Comparison of ENCODE assay signal across 20 mouse cellular contexts in the genomic region with DNA sequence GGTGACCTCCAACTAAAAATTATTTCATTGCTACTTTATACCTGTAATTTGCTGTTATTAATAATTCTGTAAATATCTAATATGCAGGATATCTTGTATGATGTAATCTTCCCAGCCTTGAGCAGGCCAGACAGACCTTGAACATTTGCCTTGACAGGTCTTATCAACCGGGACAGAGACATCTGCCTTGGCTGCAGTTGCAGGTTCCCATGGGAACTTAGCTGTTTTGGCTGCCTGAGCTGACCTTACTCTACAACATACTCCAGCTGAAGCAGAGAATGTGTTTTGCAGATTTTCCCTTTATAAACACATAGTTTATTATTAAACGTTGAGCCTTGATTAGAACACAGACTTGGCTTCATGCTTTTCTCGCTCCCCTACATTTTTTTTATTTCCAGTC.
DNase-seq lines count a peak whose midpoint lies in the region; ATAC-seq and TF ChIP-seq lines count a peak whose summit lies in the region.
"Had no signal": no experiment of that assay in that cellular context is flagged by ENCODE, and none has a peak within 500 bp of the region (broad histone marks: within the 10 kb centered on the region; RNA-seq: fewer than 3 reads in every experiment).

No protein-coding gene starts in this region.

- WGBS in limb, embryonic 14.5 days: 76% methylated on average over 3 of the region's 3 CpGs
- 92% methylated on average over 3 of the region's 3 CpGs for WGBS in limb, embryonic 10.5 days
- WGBS in hindbrain, embryonic 12.5 days: 86% methylated on average over 3 of the region's 3 CpGs

- no peak for TF ChIP-seq POLR2A in limb, embryonic 14.5 days (IDR thresholded peaks at IDR 0.05; ENCODE audit: borderline replicate concordance, extremely low read depth, insufficient read depth, insufficient read length)

- H3K9me3 ChIP-seq in limb, embryonic 14.5 days (ENCODE audit: control insufficient read depth, low read length): no peaks in the 10 kb centered on the region
- H3K9me3 ChIP-seq in limb, embryonic 10.5 days (replicated peaks): no peaks in the 10 kb centered on the region
- H3K9me3 ChIP-seq in hindbrain, embryonic 12.5 days (replicated peaks): no peaks in the 10 kb centered on the region

- no peaks in the 10 kb centered on the region for H3K27me3 ChIP-seq in limb, embryonic 14.5 days (ENCODE audit: control insufficient read depth, insufficient read depth, low read length)
- H3K27me3 ChIP-seq in limb, embryonic 10.5 days (ENCODE audit: low read depth, poor library complexity, severe bottlenecking): peaks cover 5% of the 10 kb centered on the region; the same call in 1 of the 2 replicates
- H3K27me3 ChIP-seq in hindbrain, embryonic 12.5 days: no peaks in the 10 kb centered on the region
- H3K27me3 ChIP-seq: Patski had no signal

- H3K4me1 ChIP-seq in limb, embryonic 14.5 days (ENCODE audit: control insufficient read depth, insufficient read depth, low read length): no peaks in the 10 kb centered on the region
- peaks cover 1% of the 10 kb centered on the region; the same call in 1 of the 2 replicates for H3K4me1 ChIP-seq in limb, embryonic 10.5 days
- H3K4me1 ChIP-seq in hindbrain, embryonic 12.5 days: no peaks in the 10 kb centered on the region

- intact Hi-C loops in heart, postnatal 25 days (cut with DNase I): no loop called here

- no peak overlapping the region for H3K27ac ChIP-seq in limb, embryonic 14.5 days (replicated peaks; ENCODE audit: low read depth, low read length)
- no peak overlapping the region for H3K27ac ChIP-seq in limb, embryonic 10.5 days
- H3K27ac ChIP-seq in hindbrain, embryonic 12.5 days: no peak overlapping the region
- H3K27ac ChIP-seq: hindbrain, postnatal 0 days; kidney, postnatal 0 days; layer of hippocampus, adult 2 months; left cerebral cortex, adult 2 months; liver, embryonic 14.5 days had no signal

- no peaks in the 10 kb centered on the region for H3K36me3 ChIP-seq in limb, embryonic 14.5 days (ENCODE audit: control insufficient read depth, insufficient read depth, low read length)
- no peaks in the 10 kb centered on the region for H3K36me3 ChIP-seq in limb, embryonic 10.5 days
- H3K36me3 ChIP-seq in hindbrain, embryonic 12.5 days: no peaks in the 10 kb centered on the region

- no peak overlapping the region for H3K4me3 ChIP-seq in limb, embryonic 14.5 days (replicated peaks; ENCODE audit: low read length)
- H3K4me3 ChIP-seq in limb, embryonic 10.5 days: no peak overlapping the region
- H3K4me3 ChIP-seq in hindbrain, embryonic 12.5 days: no peak overlapping the region
- H3K4me3 ChIP-seq: layer of hippocampus, adult 2 months; left cerebral cortex, adult 2 months had no signal

- no peak for ATAC-seq in limb, embryonic 14.5 days (ENCODE audit: low FRiP score, low read depth)
- ATAC-seq in hindbrain, embryonic 12.5 days (ENCODE audit: low FRiP score): no peak
- ATAC-seq: activated CD4-positive, CD25-positive, alpha-beta regulatory T cell, adult 4 months; forebrain, embryonic 16.5 days; hindbrain, postnatal 0 days; Patski had no signal

- H3K9ac ChIP-seq in limb, embryonic 14.5 days (ENCODE audit: low read depth, low read length, severe bottlenecking): no peak overlapping the region
- no peak overlapping the region for H3K9ac ChIP-seq in hindbrain, embryonic 12.5 days
- H3K9ac ChIP-seq: liver, embryonic 14.5 days had no signal

- DNase-seq in limb, embryonic 14.5 days (ENCODE audit: low spot score): peak; percentile 7
- no peak for DNase-seq in limb, embryonic 10.5 days (ENCODE audit: low spot score)
- peak; percentile 8 to 19 for DNase-seq in adrenal gland, adult 18-20 months (ENCODE audit: low spot score in 2 of 2)
- peak; percentile 61 for DNase-seq in adrenal gland, postnatal 10 days
- DNase-seq in heart, postnatal 25 days (ENCODE audit: low spot score): peak; percentile 15
- DNase-seq in right cerebral cortex, postnatal 14 days: no peak
- DNase-seq: cerebellum, adult 11-12 months; cerebellum, postnatal 25 days; kidney, adult 11 months; midbrain, embryonic 14.5 days; thymus, postnatal 25 days had no signal

- H3K4me2 ChIP-seq in limb, embryonic 14.5 days (replicated peaks; ENCODE audit: low read depth, low read length, severe bottlenecking): no peak overlapping the region
- H3K4me2 ChIP-seq in hindbrain, embryonic 12.5 days (replicated peaks): no peak overlapping the region

Comparison
In these comparisons a context has a peak if more than half of its experiments do, and no peak if none do; other contexts are left out.
1. DNase-seq: peak in limb, embryonic 14.5 days (single experiment), adrenal gland, adult 18-20 months (2 of 2), adrenal gland, postnatal 10 days (single experiment) and heart, postnatal 25 days (single experiment); none in limb, embryonic 10.5 days (single experiment) and right cerebral cortex, postnatal 14 days (single experiment).